Mouse (Mus musculus) thymus, postnatal 25 days (tissue): ENCODE results near the gene Fmc1.

Experiments
- DNase-seq: peaks from one replicate; pipeline ENCODE4 v3.0.0; 2022

Fmc1 gene

DNA sequence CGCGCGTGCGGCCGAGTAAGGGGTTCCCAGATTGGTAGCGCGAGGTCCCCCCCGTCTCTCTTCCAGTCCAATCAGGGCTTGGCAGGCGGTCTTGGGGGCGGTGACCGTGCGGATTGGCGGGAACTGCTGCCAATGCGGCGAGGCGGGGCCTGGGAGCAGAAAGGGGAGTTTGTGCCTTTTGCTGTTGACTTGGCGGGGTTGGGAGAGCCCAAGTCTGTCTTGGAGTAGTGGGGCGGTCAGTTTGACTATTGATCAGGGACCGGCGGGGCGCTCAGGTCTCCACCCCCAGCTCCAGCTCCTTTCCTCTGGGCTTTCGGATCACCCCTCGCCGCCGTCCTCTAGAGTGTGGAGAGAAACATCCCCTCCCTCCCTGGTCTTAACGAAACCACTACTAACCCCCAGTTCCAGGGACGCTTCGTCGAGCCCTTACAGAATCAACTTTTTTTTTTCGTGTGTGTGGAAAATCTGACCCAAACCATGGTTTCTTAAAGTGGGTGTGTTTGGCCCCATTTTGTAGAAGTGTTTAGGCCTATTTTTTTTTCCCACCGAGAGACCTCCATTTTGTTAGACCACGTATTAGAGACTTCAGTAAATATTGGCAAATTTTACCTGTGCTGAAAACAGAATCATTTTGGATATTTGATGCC lies 18.8 kb downstream of the Fmc1 start:
- DNase-seq = peak; percentile 97

DNA sequence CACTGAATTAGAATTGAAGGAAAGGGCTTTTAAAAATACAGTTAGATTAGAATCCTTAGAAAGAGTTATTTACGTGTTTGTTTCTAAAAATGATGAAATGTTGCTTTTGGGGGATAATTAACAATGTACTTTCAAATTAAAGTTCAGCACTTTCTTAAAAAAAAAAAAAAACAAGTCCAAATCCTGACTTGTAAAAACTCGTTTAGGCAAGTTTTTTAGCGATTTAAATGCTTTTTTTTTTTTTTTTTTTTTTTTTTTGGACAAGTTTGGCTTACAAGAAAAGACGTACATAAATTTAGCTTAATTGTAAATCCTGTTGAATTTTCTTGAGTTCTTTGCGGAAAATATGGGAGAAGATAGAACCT lies 19.3 kb downstream of the Fmc1 start:
- no peak for DNase-seq

DNA sequence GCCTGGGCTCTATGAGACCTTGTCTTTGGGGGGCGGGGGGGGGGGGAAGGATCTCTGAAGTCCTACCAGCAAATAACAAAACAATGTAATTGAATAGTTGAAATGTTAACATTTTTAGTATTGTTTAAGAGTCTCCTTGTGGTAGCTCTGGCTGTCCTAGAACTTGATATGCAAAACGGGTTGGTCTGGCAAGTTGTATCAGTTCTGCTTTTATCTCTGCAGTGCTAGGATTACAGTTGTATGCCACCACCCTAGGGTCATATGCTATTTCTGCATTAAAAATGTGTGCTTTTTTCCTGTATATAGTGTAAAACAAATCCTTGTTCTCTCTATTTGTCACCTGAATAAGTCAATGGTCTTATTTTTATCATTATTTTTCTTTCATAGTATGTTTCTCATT lies 42.8 kb downstream of the Fmc1 start:
- DNase-seq = no peak

DNA sequence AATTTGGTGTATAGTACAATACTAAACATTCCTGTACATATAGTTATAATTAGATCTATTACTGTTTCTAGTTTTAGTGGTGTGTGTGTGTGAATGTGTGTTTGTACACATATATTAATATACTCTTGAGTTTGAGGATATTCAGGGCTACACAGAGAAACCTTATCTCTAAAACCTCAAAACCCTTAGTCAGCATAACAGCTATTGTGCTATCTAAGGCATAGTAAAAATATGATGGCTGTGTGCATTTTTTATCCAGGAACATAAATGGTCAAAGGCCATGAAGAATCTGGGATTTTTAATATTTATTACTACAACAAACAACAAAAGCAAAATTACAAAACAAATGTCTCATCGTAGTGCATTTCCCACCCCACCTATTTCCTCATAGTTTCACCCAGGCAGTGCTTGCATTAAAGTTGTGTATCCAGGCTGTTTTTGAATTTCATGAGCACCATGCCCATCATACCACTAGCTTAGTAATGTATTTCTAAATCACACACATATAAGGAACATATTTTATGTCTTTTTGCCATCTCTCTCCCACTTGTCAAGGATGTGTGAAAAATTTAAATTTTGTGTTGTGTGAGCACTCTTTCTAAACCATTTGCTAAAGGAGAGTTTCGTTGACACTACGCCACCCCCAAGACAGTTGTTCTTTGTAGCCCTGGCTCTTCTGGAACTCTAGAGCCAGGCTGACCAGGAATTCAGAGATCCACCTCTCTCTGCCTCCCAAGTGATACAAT lies 47.0 kb downstream of the Fmc1 start:
- DNase-seq = no peak

DNA sequence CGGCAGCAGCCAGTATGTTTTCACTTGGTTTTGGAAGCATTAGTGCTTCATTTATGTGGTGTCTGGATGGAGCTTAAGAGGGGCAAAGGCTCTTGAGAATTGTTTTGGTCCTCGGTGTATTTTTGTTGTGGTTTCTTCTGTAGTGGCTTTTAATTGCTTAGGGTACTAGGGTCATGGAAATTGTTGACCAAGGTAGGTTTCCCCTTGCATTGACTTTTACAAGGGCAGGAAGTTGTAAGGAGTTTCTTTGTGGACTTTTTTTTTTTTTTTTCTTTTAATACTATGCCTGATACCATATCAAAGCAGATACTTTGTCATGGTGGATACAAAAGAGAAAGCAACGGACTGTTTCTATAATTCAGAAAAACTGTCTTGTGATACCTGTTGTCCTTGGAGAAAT lies 48.4 kb downstream of the Fmc1 start:
- DNase-seq = no peak
